Mouse (Mus musculus) heart, embryonic 10.5 days (tissue): ENCODE data around the gene Slc17a1. TPM values are rescaled to one million over a fixed set of nuclear protein-coding genes. Genes with fewer than 3 reads are reported as not detected.

Experiments used
- DNase-seq: peaks from one replicate; pipeline ENCODE4 v3.0.0-alpha.2; 2017; ENCODE audit warnings: low spot score
- H3K27ac ChIP-seq: fragments of 300-500 bp; sonication (generic); 2 replicates; pipeline ENCODE4 v1.5.1; 2016; ENCODE audit warnings: mild to moderate bottlenecking
- H3K27me3 ChIP-seq: fragments of 300-500 bp; sonication (generic); 2 replicates; pipeline ENCODE4 v1.6.1; 2016; ENCODE audit warnings: mild to moderate bottlenecking; ENCODE audit not compliant: poor library complexity, insufficient read depth, severe bottlenecking
- H3K36me3 ChIP-seq: fragments of 300-500 bp; sonication (generic); 2 replicates; pipeline ENCODE4 v1.6.1; 2016; ENCODE audit warnings: mild to moderate bottlenecking, moderate library complexity
- H3K4me1 ChIP-seq: fragments of 300-500 bp; sonication (generic); 2 replicates; pipeline ENCODE4 v1.6.1; 2016; ENCODE audit warnings: mild to moderate bottlenecking
- H3K4me3 ChIP-seq: fragments of 300-500 bp; sonication (generic); 2 replicates; pipeline ENCODE4 v1.5.1; 2016; ENCODE audit warnings: mild to moderate bottlenecking, moderate library complexity
- H3K9me3 ChIP-seq: fragments of 300-500 bp; sonication (generic); 2 replicates; pipeline ENCODE4 v1.6.1; 2016; ENCODE audit warnings: mild to moderate bottlenecking, moderate library complexity
- WGBS: fragments of 180-500 bp; shearing (Covaris S2); methylation state at CpG from one replicate; pipeline ENCODE4 v1.1.7; 2016; 5-methylcytosine and 5-hydroxymethylcytosine counted together
- polyA plus RNA-seq: library from polyadenylated mRNA; unstranded; fragments of >200 nt; fragmentation: Nextera tagmentation; extraction: Ambion mirVana; gene quantifications from 2 replicates; pipeline ENCODE4 v1.2.1, GENCODE M21; 2016

The Slc17a1 gene
- polyA plus RNA-seq, 1 experiment from 2014 or later = not detected

- 42% methylated on average over 6 of the region's 6 CpGs for WGBS
- H3K27me3 ChIP-seq = peaks cover 9% of the 10 kb centered on the region; the same call in 1 of the 2 replicates
- no peak for DNase-seq
- H3K27ac ChIP-seq = no peak overlapping the region
- H3K36me3 ChIP-seq = no peaks in the 10 kb centered on the region
- no peak overlapping the region for H3K4me3 ChIP-seq
- H3K9me3 ChIP-seq = no peaks in the 10 kb centered on the region
- H3K4me1 ChIP-seq = peaks cover 5% of the 10 kb centered on the region; the same call in 1 of the 2 replicates
Observed at GRCm38 (mm10) chr13:23898242-23898641, 30.7 kb downstream of the Slc17a1 start.

DNA sequence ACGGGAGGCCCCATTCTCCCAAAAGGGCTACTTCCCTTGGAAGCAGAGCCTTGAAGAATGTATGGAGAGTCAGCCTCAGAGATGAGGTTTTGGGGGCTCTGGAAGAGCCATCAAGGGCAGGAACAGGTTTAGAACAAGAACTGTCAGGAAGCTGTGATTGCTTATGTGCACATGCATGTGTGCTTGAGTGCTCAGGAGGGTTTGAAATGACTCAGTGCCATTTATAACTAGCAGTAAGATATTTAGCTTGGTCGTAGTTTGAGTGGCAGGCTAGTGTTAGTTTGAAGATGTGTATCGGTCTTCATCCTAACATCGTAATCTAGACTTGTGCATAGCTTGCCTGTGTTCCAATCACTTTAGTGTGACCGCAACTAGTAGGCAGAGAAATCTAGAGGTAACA lies 39.4 kb downstream of the Slc17a1 start:
- Histone ChIP-seq H3K36me3 (no peaks in the 10 kb centered on the region), H3K27ac (no peak overlapping the region), H3K27me3 (peaks cover 38% of the 10 kb centered on the region), H3K4me1 (0 out of 2 replicates have a peak, but pooled peaks cover 3% of the 10 kb centered on the region), H3K4me3 (no peak overlapping the region), H3K9me3 (no peaks in the 10 kb centered on the region)
- no peak for DNase-seq
- 87% methylated on average over 5 of the region's 5 CpGs for WGBS

- 72% methylated on average over 5 of the region's 5 CpGs for WGBS
- H3K9me3 ChIP-seq = no peaks in the 10 kb centered on the region
- H3K4me1 ChIP-seq = peaks cover 14% of the 10 kb centered on the region
Observed at GRCm38 (mm10) chr13:23910121-23910520, 42.6 kb downstream of the Slc17a1 start.

GRCm38 (mm10) chr13:23911335-23911734 lies 43.8 kb downstream of the Slc17a1 start:
- DNase-seq = no peak

More at GRCm38 (mm10) chr13:23910121-23910520, 42.6 kb downstream of the Slc17a1 start:
- no peaks in the 10 kb centered on the region for H3K36me3 ChIP-seq
- H3K4me3 ChIP-seq = no peak overlapping the region
- no peak for DNase-seq
- peaks cover 33% of the 10 kb centered on the region for H3K27me3 ChIP-seq
- no peak overlapping the region for H3K27ac ChIP-seq

DNA sequence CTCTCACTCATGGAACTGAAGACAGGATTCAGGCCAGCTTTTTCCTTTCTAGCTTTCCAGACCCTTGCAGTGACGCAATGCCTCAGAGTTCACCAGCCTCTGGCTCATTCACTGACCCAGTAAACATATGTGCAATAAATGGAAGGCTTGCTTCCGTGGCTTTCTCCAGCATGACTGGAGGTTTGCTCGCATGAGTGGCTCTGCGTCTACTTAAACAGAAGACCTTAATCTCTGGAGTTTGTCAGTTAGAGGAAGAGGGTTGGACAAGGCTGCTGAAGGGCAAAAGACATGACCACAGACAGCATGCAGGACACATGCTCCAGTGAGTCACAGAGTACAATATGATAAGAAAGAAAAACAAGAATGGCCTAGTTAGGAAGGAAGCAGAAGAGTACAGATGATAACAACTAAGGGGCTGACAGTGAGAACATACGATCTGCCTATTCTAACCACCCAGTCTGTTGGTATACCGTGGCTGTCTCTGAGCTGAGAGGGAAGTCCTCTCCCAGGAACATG lies 46.3 kb downstream of the Slc17a1 start:
- H3K27me3 ChIP-seq = peaks cover 14% of the 10 kb centered on the region; the same call in 1 of the 2 replicates
- H3K36me3 ChIP-seq = no peaks in the 10 kb centered on the region
- peak; percentile 80 for DNase-seq
- H3K4me1 ChIP-seq = peaks cover 30% of the 10 kb centered on the region
- H3K27ac ChIP-seq = 0 out of 2 replicates have a peak overlapping the region, but pooled peaks have one; percentile 52
- WGBS = 12% methylated on average over 6 of the region's 6 CpGs
- H3K9me3 ChIP-seq = no peaks in the 10 kb centered on the region
- H3K4me3 ChIP-seq = no peak overlapping the region

More at GRCm38 (mm10) chr13:23911335-23911734, 43.8 kb downstream of the Slc17a1 start:
- Histone ChIP-seq H3K27me3 (peaks cover 28% of the 10 kb centered on the region; the same call in 1 of the 2 replicates), H3K27ac (no peak overlapping the region), H3K4me3 (no peak overlapping the region), H3K4me1 (peaks cover 27% of the 10 kb centered on the region), H3K9me3 (no peaks in the 10 kb centered on the region), H3K36me3 (no peaks in the 10 kb centered on the region)
- 85% methylated on average over 5 of the region's 5 CpGs for WGBS

DNA sequence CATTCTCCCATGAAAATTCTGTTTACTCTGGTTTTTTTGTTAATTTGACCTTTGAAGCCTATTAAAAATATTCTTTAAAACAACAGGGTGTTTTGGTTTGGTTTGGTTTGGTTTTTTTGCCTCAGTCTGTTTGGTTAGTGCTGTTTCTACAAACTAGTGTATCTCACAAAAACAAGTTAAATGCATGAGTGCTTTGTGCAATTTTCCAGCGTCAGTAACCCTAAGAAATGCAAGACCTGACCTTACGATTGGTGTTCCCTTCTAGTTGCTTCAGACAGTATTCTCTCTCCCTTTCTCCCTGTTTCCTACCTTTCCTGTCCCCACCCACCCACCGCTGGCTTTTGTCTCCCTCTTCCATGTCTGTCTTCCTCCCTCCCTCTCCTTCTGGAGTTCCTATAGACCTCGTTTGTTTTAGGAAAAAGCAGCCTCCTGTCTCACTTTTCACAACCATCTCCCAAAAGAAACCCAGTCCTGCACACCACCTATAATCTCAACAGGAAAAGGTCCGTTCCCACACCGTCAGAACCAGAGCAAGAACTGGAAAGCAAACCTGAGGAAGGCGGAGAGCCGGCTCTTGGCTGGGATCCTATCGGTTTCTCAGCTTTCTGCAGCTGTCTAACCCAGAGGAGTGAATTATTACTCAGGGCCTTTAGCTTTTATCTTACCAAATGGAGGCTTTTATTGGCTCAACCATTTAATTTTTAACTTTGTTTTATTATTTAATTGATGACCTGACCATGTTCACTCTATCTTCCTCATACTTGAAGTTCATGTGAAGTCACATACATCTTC lies 47.0 kb downstream of the Slc17a1 start, which contains the start of gene Slc17a4:
Gene Slc17a4, minus strand, starts transcription at position 634 of the 792 bp plus-strand sequence.
- no peak within 1 kb of the TSS for H3K4me3 ChIP-seq
- H3K4me1 ChIP-seq = peaks cover 30% of the 10 kb centered on the region
- 48% methylated on average over 9 of the region's 9 CpGs for WGBS
- no peaks in the 10 kb centered on the region for H3K36me3 ChIP-seq
- no peak for DNase-seq
- no peaks in the 10 kb centered on the region for H3K9me3 ChIP-seq
- peak within 1 kb of the TSS; percentile 52; the same call in 1 of the 2 replicates for H3K27ac ChIP-seq
- peaks cover 13% of the 10 kb centered on the region; the same call in 1 of the 2 replicates for H3K27me3 ChIP-seq

- Histone ChIP-seq H3K27me3 (0 out of 2 replicates have a peak, but pooled peaks cover 7% of the 10 kb centered on the region), H3K36me3 (no peaks in the 10 kb centered on the region), H3K9me3 (no peaks in the 10 kb centered on the region), H3K4me3 (no peak overlapping the region), H3K27ac (0 out of 2 replicates have a peak overlapping the region, but pooled peaks have one; percentile 22), H3K4me1 (peaks cover 30% of the 10 kb centered on the region)
- 37% methylated on average over 1 of the region's 1 CpGs for WGBS
- DNase-seq = no peak
Observed at GRCm38 (mm10) chr13:23916132-23916531, 48.6 kb downstream of the Slc17a1 start.

- 68% methylated on average over 4 of the region's 4 CpGs for WGBS
- H3K4me1 ChIP-seq = peaks cover 30% of the 10 kb centered on the region
Observed at GRCm38 (mm10) chr13:23917674-23918073, 50.1 kb downstream of the Slc17a1 start.

GRCm38 (mm10) chr13:23925792-23926191 lies 58.2 kb downstream of the Slc17a1 start:
- no peak overlapping the region for H3K4me3 ChIP-seq
- H3K27me3 ChIP-seq = no peaks in the 10 kb centered on the region
- no peaks in the 10 kb centered on the region; the same call in 1 of the 2 replicates for H3K4me1 ChIP-seq
- H3K36me3 ChIP-seq = no peaks in the 10 kb centered on the region
- no peak for DNase-seq
- H3K27ac ChIP-seq = no peak overlapping the region
- 79% methylated on average over 2 of the region's 2 CpGs for WGBS
- no peaks in the 10 kb centered on the region for H3K9me3 ChIP-seq

More at GRCm38 (mm10) chr13:23917674-23918073, 50.1 kb downstream of the Slc17a1 start:
- Histone ChIP-seq H3K27ac (no peak overlapping the region), H3K9me3 (no peaks in the 10 kb centered on the region), H3K27me3 (0 out of 2 replicates have a peak, but pooled peaks cover 4% of the 10 kb centered on the region), H3K4me3 (no peak overlapping the region), H3K36me3 (no peaks in the 10 kb centered on the region)
- DNase-seq = no peak

DNA sequence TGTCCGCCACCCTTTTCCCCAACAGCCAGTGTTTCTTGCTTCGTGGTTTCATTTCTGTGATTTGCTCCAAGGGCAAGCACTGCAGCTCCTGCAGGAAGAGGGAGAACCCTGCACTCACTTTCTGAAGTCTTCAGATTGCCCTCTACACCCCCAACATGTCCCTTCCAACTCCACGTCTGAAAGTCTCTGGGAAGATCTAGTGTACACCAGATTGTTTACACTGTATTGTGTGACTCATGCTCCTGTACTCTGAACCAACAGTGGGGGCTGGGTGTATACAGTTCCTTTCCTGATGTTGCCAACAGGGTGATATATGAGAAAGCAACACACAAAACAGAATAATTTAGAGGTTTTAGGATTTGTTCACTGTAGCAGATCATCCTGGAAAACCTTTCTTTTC lies 61.1 kb downstream of the Slc17a1 start:
- H3K36me3 ChIP-seq = no peaks in the 10 kb centered on the region
- no peaks in the 10 kb centered on the region for H3K27me3 ChIP-seq
- WGBS = 45% methylated on average over 3 of the region's 3 CpGs
- no peak overlapping the region for H3K27ac ChIP-seq
- H3K4me1 ChIP-seq = no peaks in the 10 kb centered on the region; the same call in 1 of the 2 replicates
- H3K4me3 ChIP-seq = no peak overlapping the region
- no peak for DNase-seq
- no peaks in the 10 kb centered on the region for H3K9me3 ChIP-seq

- 0 out of 2 replicates have a peak, but pooled peaks cover 5% of the 10 kb centered on the region for H3K27me3 ChIP-seq
- H3K4me1 ChIP-seq = no peaks in the 10 kb centered on the region; the same call in 1 of the 2 replicates
- H3K36me3 ChIP-seq = no peaks in the 10 kb centered on the region
- no peak overlapping the region for H3K27ac ChIP-seq
- DNase-seq = no peak
- no peak overlapping the region for H3K4me3 ChIP-seq
- no peaks in the 10 kb centered on the region for H3K9me3 ChIP-seq
- WGBS = 88% methylated on average over 9 of the region's 9 CpGs
Observed at GRCm38 (mm10) chr13:23930461-23930860, 62.9 kb downstream of the Slc17a1 start.

DNA sequence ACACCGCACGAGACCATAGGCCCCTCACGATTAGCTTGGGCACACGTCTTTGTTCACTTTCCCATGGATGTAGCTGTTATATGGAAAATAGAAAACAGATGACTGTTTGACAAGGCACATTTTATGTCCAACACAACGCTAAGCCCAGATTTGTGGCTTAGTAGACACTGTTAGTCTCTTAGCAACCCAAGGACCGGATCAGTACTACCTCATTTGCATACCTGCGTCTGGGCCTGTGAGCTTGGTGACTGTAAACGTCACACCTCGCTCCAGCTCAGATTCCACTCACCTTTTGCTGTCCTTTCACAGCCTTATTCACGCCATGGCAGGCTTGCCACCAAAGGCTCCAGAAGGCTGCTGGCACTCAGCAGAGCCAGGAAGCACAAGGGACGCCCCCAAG lies 63.4 kb downstream of the Slc17a1 start:
- no peak for DNase-seq
- Histone ChIP-seq H3K4me3 (no peak overlapping the region), H3K9me3 (no peaks in the 10 kb centered on the region), H3K27me3 (0 out of 2 replicates have a peak, but pooled peaks cover 5% of the 10 kb centered on the region), H3K36me3 (no peaks in the 10 kb centered on the region), H3K27ac (no peak overlapping the region), H3K4me1 (no peaks in the 10 kb centered on the region; the same call in 1 of the 2 replicates)
- 66% methylated on average over 11 of the region's 11 CpGs for WGBS
